Mouse (Mus musculus) forebrain, embryonic 16.5 days (tissue): ENCODE results near the gene Rerg. TPM values are rescaled to one million over a fixed set of nuclear protein-coding genes. Genes with fewer than 3 reads are reported as not detected.
A peak's percentile ranks its signal among the peaks of the same experiment; 100 is the strongest.

Experiments
- ATAC-seq: fragments of 200-750 bp; cut with Nextera tagmentation; 2 replicates; pipeline ENCODE4 v1.8.0; 2017; ENCODE audit warnings: mild to moderate bottlenecking, moderate library complexity
- H3K27ac ChIP-seq: fragments of 300-500 bp; sonication (generic); 2 replicates; pipeline ENCODE4 v1.5.1; 2014; ENCODE audit warnings: low read length, control low read depth
- H3K27me3 ChIP-seq: fragments of 300-500 bp; sonication (generic); replicated peaks from 2 replicates; pipeline ENCODE4 v1.6.1; 2014; ENCODE audit warnings: low read length; ENCODE audit not compliant: control insufficient read depth, insufficient read depth
- H3K36me3 ChIP-seq: fragments of 300-500 bp; sonication (generic); 2 replicates; pipeline ENCODE4 v1.6.1; 2014; ENCODE audit not compliant: control insufficient read depth, insufficient read depth
- H3K4me1 ChIP-seq: fragments of 300-500 bp; sonication (generic); replicated peaks from 2 replicates; pipeline ENCODE4 v1.6.1; 2014; ENCODE audit warnings: low read length; ENCODE audit not compliant: control insufficient read depth, insufficient read depth
- H3K4me2 ChIP-seq: fragments of 300-500 bp; sonication (generic); 2 replicates; pipeline ENCODE4 v1.6.1; 2014; ENCODE audit warnings: mild to moderate bottlenecking, low read length, control low read depth
- H3K4me3 ChIP-seq: fragments of 300-500 bp; sonication (generic); replicated peaks from 2 replicates; pipeline ENCODE4 v1.5.1; 2014; ENCODE audit warnings: mild to moderate bottlenecking, low read length, control low read depth
- H3K9ac ChIP-seq: fragments of 300-500 bp; sonication (generic); replicated peaks from 2 replicates; pipeline ENCODE4 v1.6.1; 2014; ENCODE audit warnings: low read depth, low read length, control low read depth
- H3K9me3 ChIP-seq: fragments of 300-500 bp; sonication (generic); 2 replicates; pipeline ENCODE4 v1.6.1; 2016; ENCODE audit warnings: low read length; ENCODE audit not compliant: control insufficient read depth
- WGBS: fragments of 180-500 bp; shearing (Covaris S2); extraction: QIAGEN DNeasy Blood & Tissue Kit; methylation state at CpG from one replicate; pipeline ENCODE4 v1.1.7; 2014; 5-methylcytosine and 5-hydroxymethylcytosine counted together
- polyA plus RNA-seq: library from polyadenylated mRNA; unstranded; fragments of >200 nt; fragmentation: Nextera tagmentation; extraction: Ambion mirVana; gene quantifications from 2 replicates; pipeline ENCODE4 v1.2.1, GENCODE M21; 2015

The Rerg gene
- polyA plus RNA-seq, 1 experiment from 2014 or later: 7.2 TPM

DNA sequence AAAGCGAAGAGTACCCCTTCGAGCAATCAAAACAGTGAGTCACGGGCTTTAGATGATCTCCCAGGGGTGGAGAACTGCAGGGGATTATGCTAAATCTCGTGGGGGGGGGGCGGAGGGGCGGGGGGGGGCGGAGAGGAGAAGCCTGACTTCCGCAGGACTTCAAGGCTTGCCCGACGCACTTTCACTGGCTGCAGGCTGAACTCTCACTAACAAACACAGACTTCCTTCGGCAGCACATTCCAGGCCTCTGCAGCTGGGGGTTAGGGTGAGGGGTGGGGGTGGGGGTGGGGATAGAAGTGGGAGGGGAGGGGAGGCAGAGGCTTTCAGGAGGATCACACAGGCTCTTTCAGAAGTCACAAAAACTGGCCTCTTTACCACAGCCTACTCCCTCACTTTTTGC is 27.5 kb downstream of the Rerg start:
- 0 out of 2 replicates have a peak, but pooled peaks have one; percentile 64 for ATAC-seq
- no peak overlapping the region; the same call in 1 of the 2 replicates for H3K4me3 ChIP-seq

DNA sequence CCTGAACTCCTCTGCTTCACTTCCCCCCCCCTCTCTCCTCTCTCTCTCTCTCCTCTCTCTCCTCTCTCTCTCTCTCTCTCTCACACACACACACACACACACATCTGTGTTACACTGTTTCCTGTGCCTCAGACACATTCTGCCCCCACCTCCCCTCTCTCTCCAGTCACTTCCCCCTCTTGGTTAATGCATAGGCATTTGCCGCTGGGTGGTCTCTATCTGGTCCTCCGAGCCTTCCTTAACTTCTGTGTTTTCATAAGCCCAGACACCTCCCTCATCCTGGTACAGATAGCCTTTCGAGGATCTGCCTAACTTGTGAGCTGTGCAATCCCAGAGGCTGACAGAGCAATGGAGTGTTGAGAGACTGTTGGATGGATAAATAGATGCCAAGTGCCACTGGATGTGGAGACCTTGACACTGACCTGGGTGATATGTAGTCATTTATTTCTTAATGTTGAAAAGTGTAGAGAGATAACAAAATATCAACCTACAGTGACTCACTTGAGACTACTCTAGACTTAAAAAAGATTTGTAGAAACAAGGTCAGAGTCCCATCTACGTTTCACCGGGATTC is 29.0 kb downstream of the Rerg start:
- H3K27ac ChIP-seq: no peak overlapping the region
- no peaks in the 10 kb centered on the region for H3K36me3 ChIP-seq
- no peak overlapping the region for H3K9ac ChIP-seq
- no peaks in the 10 kb centered on the region for H3K9me3 ChIP-seq
- no peak for ATAC-seq
- H3K4me3 ChIP-seq: no peak overlapping the region
- H3K4me1 ChIP-seq: peaks cover 2% of the 10 kb centered on the region
- no peaks in the 10 kb centered on the region; the same call in 1 of the 2 replicates for H3K27me3 ChIP-seq
- H3K4me2 ChIP-seq: no peak overlapping the region
- WGBS: 77% methylated on average over 5 of the region's 5 CpGs

More for the DNA sequence above, 27.5 kb downstream of the Rerg start:
- no peak overlapping the region for H3K27ac ChIP-seq
- no peaks in the 10 kb centered on the region for H3K9me3 ChIP-seq
- peaks cover 2% of the 10 kb centered on the region; the same call in 1 of the 2 replicates for H3K4me1 ChIP-seq
- under 1% methylated on average over 9 of the region's 11 CpGs for WGBS
- H3K9ac ChIP-seq: no peak overlapping the region
- peak overlapping the region; percentile 32 for H3K4me2 ChIP-seq
- no peaks in the 10 kb centered on the region; the same call in 1 of the 2 replicates for H3K27me3 ChIP-seq
- H3K36me3 ChIP-seq: no peaks in the 10 kb centered on the region

GRCm38 (mm10) chr6:137138822-137139221 is 31.5 kb downstream of the Rerg start:
- Histone ChIP-seq H3K4me2 (no peak overlapping the region), H3K27me3 (no peaks in the 10 kb centered on the region; the same call in 1 of the 2 replicates), H3K4me3 (no peak overlapping the region), H3K9me3 (no peaks in the 10 kb centered on the region), H3K4me1 (peaks cover 11% of the 10 kb centered on the region), H3K27ac (no peak overlapping the region), H3K9ac (no peak overlapping the region), H3K36me3 (no peaks in the 10 kb centered on the region)
- no peak for ATAC-seq
- WGBS: 72% methylated on average over 8 of the region's 8 CpGs

DNA sequence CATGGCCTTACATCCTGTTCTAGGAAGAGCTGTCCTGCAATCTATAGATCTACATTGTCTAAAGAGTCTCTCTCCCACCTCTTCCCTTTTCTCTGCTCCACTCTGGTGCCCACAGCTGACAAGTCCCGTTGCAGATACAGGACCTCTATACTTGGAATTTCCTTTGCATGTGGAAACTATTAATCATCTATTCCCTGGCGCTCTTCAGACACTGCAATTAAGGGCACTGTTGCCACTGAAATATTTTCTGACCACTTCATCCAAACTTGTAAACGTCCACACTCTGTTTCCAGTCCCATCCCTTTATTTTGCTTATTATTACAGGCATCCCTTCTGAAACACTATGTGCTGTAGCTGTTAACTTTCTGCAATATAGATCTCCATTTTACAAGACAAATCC is 31.9 kb downstream of the Rerg start:
- no peak for ATAC-seq
- no peaks in the 10 kb centered on the region for H3K9me3 ChIP-seq
- H3K4me2 ChIP-seq: no peak overlapping the region
- no peak overlapping the region for H3K9ac ChIP-seq
- no peaks in the 10 kb centered on the region; the same call in 1 of the 2 replicates for H3K27me3 ChIP-seq
- no peak overlapping the region for H3K4me3 ChIP-seq
- peaks cover 11% of the 10 kb centered on the region for H3K4me1 ChIP-seq
- WGBS: 69% methylated on average over 3 of the region's 3 CpGs
- H3K36me3 ChIP-seq: no peaks in the 10 kb centered on the region
- no peak overlapping the region for H3K27ac ChIP-seq

GRCm38 (mm10) chr6:137136401-137136800 is 33.9 kb downstream of the Rerg start:
- 77% methylated on average over 4 of the region's 4 CpGs for WGBS

GRCm38 (mm10) chr6:137135506-137136391 is 34.5 kb downstream of the Rerg start:
- Histone ChIP-seq H3K4me1 (peaks cover 11% of the 10 kb centered on the region), H3K36me3 (no peaks in the 10 kb centered on the region), H3K4me2 (no peak overlapping the region), H3K27ac (peak overlapping the region; percentile 15; the same call in 1 of the 2 replicates), H3K4me3 (no peak overlapping the region), H3K9me3 (no peaks in the 10 kb centered on the region), H3K27me3 (no peaks in the 10 kb centered on the region), H3K9ac (no peak overlapping the region)
- WGBS: 45% methylated on average over 20 of the region's 20 CpGs
- peak; percentile 86 for ATAC-seq

More at GRCm38 (mm10) chr6:137136401-137136800, 33.9 kb downstream of the Rerg start:
- no peaks in the 10 kb centered on the region for H3K9me3 ChIP-seq
- no peak for ATAC-seq
- peaks cover 11% of the 10 kb centered on the region for H3K4me1 ChIP-seq
- H3K4me3 ChIP-seq: no peak overlapping the region
- no peak overlapping the region for H3K27ac ChIP-seq
- no peaks in the 10 kb centered on the region for H3K36me3 ChIP-seq
- no peaks in the 10 kb centered on the region for H3K27me3 ChIP-seq
- H3K9ac ChIP-seq: no peak overlapping the region
- H3K4me2 ChIP-seq: no peak overlapping the region

DNA sequence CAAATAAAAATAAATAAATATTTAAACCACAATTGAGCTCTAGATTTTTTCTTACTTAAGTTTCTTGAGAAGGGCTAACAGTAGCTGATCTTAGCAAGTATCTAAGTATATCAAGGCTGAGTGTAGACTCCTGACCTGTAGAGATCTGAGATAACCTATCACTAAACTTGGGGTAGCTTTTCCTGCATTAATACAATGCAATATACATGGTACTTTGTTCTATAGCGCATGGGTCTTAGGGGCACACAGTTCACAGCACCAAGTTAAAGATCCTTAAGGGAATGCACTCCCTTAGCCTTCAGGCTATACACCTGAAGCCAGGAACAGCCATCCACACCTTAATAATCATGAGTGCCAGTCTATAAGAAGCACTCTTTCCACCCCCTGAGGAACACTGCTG is 38.5 kb downstream of the Rerg start:
- no peaks in the 10 kb centered on the region for H3K27me3 ChIP-seq
- H3K9me3 ChIP-seq: no peaks in the 10 kb centered on the region
- H3K4me1 ChIP-seq: peaks cover 11% of the 10 kb centered on the region
- no peak overlapping the region for H3K4me2 ChIP-seq
- no peak overlapping the region for H3K27ac ChIP-seq
- no peak overlapping the region for H3K9ac ChIP-seq
- no peaks in the 10 kb centered on the region for H3K36me3 ChIP-seq
- ATAC-seq: no peak
- H3K4me3 ChIP-seq: no peak overlapping the region
- 97% methylated on average over 1 of the region's 1 CpGs for WGBS

GRCm38 (mm10) chr6:137131349-137131748 is 38.9 kb downstream of the Rerg start:
- H3K27me3 ChIP-seq: no peaks in the 10 kb centered on the region
- no peaks in the 10 kb centered on the region for H3K36me3 ChIP-seq
- H3K4me2 ChIP-seq: no peak overlapping the region
- H3K9ac ChIP-seq: no peak overlapping the region
- peaks cover 11% of the 10 kb centered on the region for H3K4me1 ChIP-seq
- no peak overlapping the region for H3K4me3 ChIP-seq
- WGBS: 72% methylated on average over 6 of the region's 6 CpGs
- H3K9me3 ChIP-seq: no peaks in the 10 kb centered on the region
- no peak for ATAC-seq
- H3K27ac ChIP-seq: no peak overlapping the region

- H3K4me2 ChIP-seq: no peak overlapping the region
- H3K36me3 ChIP-seq: no peaks in the 10 kb centered on the region
- H3K4me1 ChIP-seq: no peaks in the 10 kb centered on the region
- H3K27ac ChIP-seq: no peak overlapping the region
- H3K4me3 ChIP-seq: no peak overlapping the region
- ATAC-seq: no peak
- H3K9ac ChIP-seq: no peak overlapping the region
- no peaks in the 10 kb centered on the region for H3K9me3 ChIP-seq
- H3K27me3 ChIP-seq: no peaks in the 10 kb centered on the region
- WGBS: 87% methylated on average over 5 of the region's 5 CpGs
Observed at GRCm38 (mm10) chr6:137126861-137127260, 43.4 kb downstream of the Rerg start.
